ENCODE assay signal across 24 mouse cellular contexts in genomic region chr7:99075101-99075500, GRCm38 (mm10).
DNase-seq lines count a peak whose midpoint lies in the region; ATAC-seq and TF ChIP-seq lines count a peak whose summit lies in the region.
"Had no signal": no experiment of that assay in that cellular context is flagged by ENCODE, and none has a peak within 500 bp of the region (broad histone marks: within the 10 kb centered on the region; RNA-seq: fewer than 3 reads in every experiment).

No protein-coding gene starts in this region.

- no peak for ATAC-seq in kidney, embryonic 15.5 days (replicated peaks; ENCODE audit: low FRiP score)
- ATAC-seq: CD4-positive, CD25-positive, alpha-beta regulatory T cell, adult 4 months; forebrain, embryonic 15.5 days had no signal

- TF ChIP-seq CTCF in kidney, adult 2 months (conservative IDR thresholded peaks at IDR 0.05; ENCODE audit: insufficient read depth, insufficient read length, low read depth, low read length): no peak

- no peak overlapping the region for H3K27ac ChIP-seq in kidney, adult 2 months (ENCODE audit: insufficient read depth, low read depth, low read length)
- H3K27ac ChIP-seq in kidney, embryonic 15.5 days: no peak overlapping the region
- H3K27ac ChIP-seq: embryonic facial prominence, embryonic 10.5 days; embryonic facial prominence, embryonic 13.5 days; forebrain, embryonic 12.5 days; forebrain, embryonic 15.5 days; hindbrain, embryonic 12.5 days; hindbrain, embryonic 15.5 days had no signal

- 61% methylated on average over 5 of the region's 5 CpGs for WGBS in kidney, adult 2 months
- WGBS in kidney, embryonic 15.5 days: 91% methylated on average over 5 of the region's 5 CpGs

- peaks cover 4% of the 10 kb centered on the region; the same call in 1 of the 2 replicates for H3K4me1 ChIP-seq in kidney, adult 2 months (ENCODE audit: control insufficient read depth, insufficient read depth, low read length)
- peaks cover 30% of the 10 kb centered on the region for H3K4me1 ChIP-seq in kidney, embryonic 15.5 days
- H3K4me1 ChIP-seq: forebrain, embryonic 15.5 days; hindbrain, embryonic 12.5 days had no signal

- DNase-seq in kidney, adult 2 months: peak; percentile 66
- peak; percentile 59 to 67 for DNase-seq in kidney, postnatal 36 days
- DNase-seq in kidney, postnatal 4 days: no peak
- DNase-seq in testis, postnatal 10 days (ENCODE audit: low spot score): peak; percentile 27
- no peak for DNase-seq in cerebellum, adult 9-10 months
- DNase-seq: adrenal gland, adult 2 months; adrenal gland, postnatal 14 days; cerebellum, adult 11 months; cerebellum, adult 2 months; cerebellum, postnatal 10 days; cerebellum, postnatal 36 days; embryo, embryonic 11 days; gastrocnemius, postnatal 25 days; heart, adult 18-20 months had no signal

- no peaks in the 10 kb centered on the region for H3K27me3 ChIP-seq in kidney, adult 2 months (replicated peaks; ENCODE audit: control insufficient read depth, insufficient read depth, low read length)
- H3K27me3 ChIP-seq in kidney, embryonic 15.5 days: no peaks in the 10 kb centered on the region
- H3K27me3 ChIP-seq: embryonic facial prominence, embryonic 13.5 days; forebrain, embryonic 12.5 days; forebrain, embryonic 15.5 days; hindbrain, embryonic 12.5 days; hindbrain, embryonic 15.5 days had no signal

- no peaks in the 10 kb centered on the region for H3K36me3 ChIP-seq in kidney, adult 2 months (ENCODE audit: control insufficient read depth, insufficient read depth, low read length)
- no peaks in the 10 kb centered on the region for H3K36me3 ChIP-seq in kidney, embryonic 15.5 days
- H3K36me3 ChIP-seq: embryonic facial prominence, embryonic 10.5 days; embryonic facial prominence, embryonic 13.5 days; forebrain, embryonic 12.5 days; forebrain, embryonic 15.5 days; hindbrain, embryonic 12.5 days; hindbrain, embryonic 15.5 days had no signal

- no peaks in the 10 kb centered on the region for H3K9me3 ChIP-seq in kidney, embryonic 15.5 days (replicated peaks)
- H3K9me3 ChIP-seq: embryonic facial prominence, embryonic 10.5 days; embryonic facial prominence, embryonic 13.5 days; forebrain, embryonic 12.5 days; forebrain, embryonic 15.5 days; hindbrain, embryonic 12.5 days; hindbrain, embryonic 15.5 days had no signal

- no peak overlapping the region for H3K4me2 ChIP-seq in kidney, embryonic 15.5 days
- H3K4me2 ChIP-seq: embryonic facial prominence, embryonic 13.5 days; forebrain, embryonic 12.5 days; forebrain, embryonic 15.5 days; heart, embryonic 11.5 days; hindbrain, embryonic 12.5 days; hindbrain, embryonic 15.5 days had no signal

- no peak overlapping the region for H3K4me3 ChIP-seq in kidney, adult 2 months (ENCODE audit: insufficient read depth, low read depth, low read length)
- H3K4me3 ChIP-seq in kidney, embryonic 15.5 days (replicated peaks): no peak overlapping the region
- H3K4me3 ChIP-seq: embryonic facial prominence, embryonic 10.5 days; embryonic facial prominence, embryonic 13.5 days; erythroblast, embryonic 14.5 days; forebrain, embryonic 12.5 days; forebrain, embryonic 15.5 days; hindbrain, embryonic 12.5 days; hindbrain, embryonic 15.5 days had no signal

- TF ChIP-seq POLR2A in kidney, adult 2 months (IDR thresholded peaks at IDR 0.05; ENCODE audit: low read depth, low read length): no peak

- H3K9ac ChIP-seq in kidney, embryonic 15.5 days: no peak overlapping the region
- H3K9ac ChIP-seq: embryonic facial prominence, embryonic 13.5 days; forebrain, embryonic 12.5 days; forebrain, embryonic 15.5 days; hindbrain, embryonic 12.5 days; hindbrain, embryonic 15.5 days had no signal

Comparison
In these comparisons a context has a peak if more than half of its experiments do, and no peak if none do; other contexts are left out.
1. DNase-seq: peak in kidney, adult 2 months (single experiment), kidney, postnatal 36 days (2 of 2) and testis, postnatal 10 days (single experiment); none in kidney, postnatal 4 days (0 of 2) and cerebellum, adult 9-10 months (single experiment).